Mouse (Mus musculus) erythroblast, adult 5-6 weeks (primary cell): ENCODE results near the gene Cox7c. TPM values are rescaled to one million over a fixed set of nuclear protein-coding genes. Genes with fewer than 3 reads are reported as not detected.
"Not testable (repeated sequence)": the region's sequence is repeated elsewhere in the genome, so short reads cannot be mapped to it uniquely, and the experiment has no call there.

Experiments used
- ATAC-seq: replicated peaks from 2 replicates; pipeline ENCODE4 v1.8.0; 2016; ENCODE audit warnings: moderate number of reproducible peaks, mild to moderate bottlenecking, moderate TSS enrichment, inconsistent platforms; ENCODE audit not compliant: poor library complexity, low FRiP score, severe bottlenecking
- total RNA-seq, 2 experiments: library from RNA; stranded (forward) in 1 of 2; stranded (reverse) in 1 of 2; fragments of 150-400 nt in 1 of 2; fragments of 200-764, 138-1000 nt in 1 of 2; gene quantifications; 2 replicates each; pipeline versions ENCODE4 v1.2.3 to v1.2.4; 2015 to 2017; ENCODE audit warnings: low replicate concordance in 2 of 2

Gene Cox7c
- 98.0 and 130 TPM in 2 replicates for total RNA-seq (2015; ENCODE audit: low replicate concordance)
- 40.6 and 82.1 TPM in 2 replicates for total RNA-seq (2017; ENCODE audit: low replicate concordance)

GRCm38 (mm10) chr13:86046254-86046951, at the start of gene Cox7c:
Cox7c (minus strand) TSS chr13:86046904.
- ATAC-seq, result peak; percentile 98

- no peak for ATAC-seq
Observed at GRCm38 (mm10) chr13:86068011-86068724, 21.5 kb upstream of the Cox7c start.

DNA sequence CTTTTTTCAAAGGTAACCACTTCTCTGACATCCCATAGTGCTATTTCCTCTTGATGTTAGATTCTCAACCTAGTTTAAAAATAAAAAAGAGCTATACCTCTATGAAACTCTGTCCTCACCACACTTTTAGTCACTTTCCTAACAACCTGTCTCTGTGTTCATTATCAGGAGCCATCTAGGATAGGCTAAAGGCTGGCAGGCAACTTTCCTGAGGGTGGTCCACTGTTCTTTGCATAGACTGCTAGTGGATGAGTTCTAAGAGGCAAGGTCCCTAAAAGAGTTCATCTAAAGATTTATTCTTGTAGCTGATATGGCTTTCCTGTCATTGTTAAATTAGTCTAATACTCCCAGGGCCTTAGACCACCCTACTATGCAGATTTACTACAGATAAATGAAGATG, 20.8 kb upstream of the Cox7c start:
- ATAC-seq, result no peak

GRCm38 (mm10) chr13:86054091-86054490, 7.4 kb upstream of the Cox7c start:
- not testable (repeated sequence) for ATAC-seq

DNA sequence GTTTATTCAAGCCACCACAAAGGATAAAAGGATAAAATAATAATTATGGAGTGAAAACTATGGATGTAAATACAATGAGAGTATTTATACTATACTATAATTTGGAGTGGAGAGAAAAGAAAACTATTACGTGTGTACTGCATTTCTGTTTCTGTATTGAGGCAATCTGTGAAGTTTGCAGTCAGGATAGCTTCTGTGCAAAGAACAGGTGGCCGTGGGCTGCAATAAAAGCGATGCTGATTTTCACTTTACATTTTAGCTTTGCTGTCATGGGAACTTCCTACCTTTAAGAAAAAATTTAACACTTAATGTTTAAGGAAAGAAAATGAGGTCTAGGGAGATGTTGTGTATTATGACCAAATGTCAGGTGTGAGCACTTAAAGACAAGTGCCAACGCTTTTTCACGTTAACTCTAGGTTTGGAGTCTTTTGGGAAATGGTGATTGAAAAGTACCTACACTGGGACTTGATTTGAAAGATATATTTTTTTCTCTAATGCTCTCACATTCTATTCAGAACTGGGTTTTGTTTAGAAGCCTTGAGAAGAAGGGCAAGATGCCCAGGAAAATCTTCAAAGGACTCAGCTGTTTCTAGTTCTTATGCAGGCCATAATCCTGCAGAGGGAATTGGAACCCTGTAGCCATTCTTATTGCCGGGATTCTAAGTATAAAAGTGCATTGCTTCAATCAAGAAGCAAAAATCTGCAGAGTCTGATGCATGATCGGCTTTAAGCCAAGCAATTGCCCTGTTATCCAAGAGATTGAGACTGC, 41.6 kb downstream of the Cox7c start:
- ATAC-seq, result no peak
